Mouse (Mus musculus) A20 (cell line): ENCODE results near the gene Gpn1.
"Not testable (repeated sequence)": the region's sequence is repeated elsewhere in the genome, so short reads cannot be mapped to it uniquely, and the experiment has no call there.

Experiments
- DNase-seq: peaks from one replicate; pipeline ENCODE4 v3.0.0-alpha.2; 2011; ENCODE audit warnings: low read depth, low spot score

The Gpn1 gene

DNA sequence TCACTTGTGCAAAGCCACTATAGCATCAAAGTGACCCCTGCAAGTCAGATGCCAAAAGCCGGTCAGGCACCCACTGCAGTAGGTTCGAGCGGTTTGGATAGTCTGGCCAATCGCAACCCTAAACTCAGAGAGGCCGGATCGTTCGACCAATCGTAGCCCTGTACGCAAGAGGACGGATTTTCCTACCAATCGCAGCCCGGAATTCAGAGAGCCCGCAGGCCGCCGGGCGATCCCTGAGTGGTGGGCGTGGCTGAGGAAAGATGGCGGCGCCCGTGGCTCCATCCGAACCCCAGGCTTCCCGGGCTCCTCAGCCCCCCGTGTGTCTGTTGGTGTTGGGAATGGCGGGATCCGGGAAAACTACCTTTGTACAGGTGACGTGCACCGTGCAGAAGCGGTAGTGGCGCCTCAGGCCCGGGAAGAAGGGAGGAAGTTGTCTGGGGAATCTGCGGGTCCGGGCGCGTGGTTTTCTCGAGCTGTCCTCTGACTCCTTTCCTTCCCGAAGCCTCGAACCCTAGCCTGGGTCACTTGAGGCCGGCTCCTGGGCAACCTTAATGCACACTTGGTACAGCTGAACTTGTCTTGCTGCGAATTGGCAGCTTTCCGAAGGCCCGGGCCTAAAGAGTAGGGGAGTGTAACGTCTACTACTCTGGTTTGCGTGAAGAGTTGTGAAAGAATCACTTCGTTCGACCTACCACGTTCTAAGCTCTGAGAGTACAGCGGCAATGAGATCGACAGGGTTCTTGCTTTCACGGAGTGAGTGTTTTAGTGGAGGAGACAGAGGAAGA, at the start of gene Gpn1:
Gene Gpn1 (plus strand): TSS at position 229 of the 785 bp plus-strand sequence.
- DNase-seq, result peak; percentile 92

DNA sequence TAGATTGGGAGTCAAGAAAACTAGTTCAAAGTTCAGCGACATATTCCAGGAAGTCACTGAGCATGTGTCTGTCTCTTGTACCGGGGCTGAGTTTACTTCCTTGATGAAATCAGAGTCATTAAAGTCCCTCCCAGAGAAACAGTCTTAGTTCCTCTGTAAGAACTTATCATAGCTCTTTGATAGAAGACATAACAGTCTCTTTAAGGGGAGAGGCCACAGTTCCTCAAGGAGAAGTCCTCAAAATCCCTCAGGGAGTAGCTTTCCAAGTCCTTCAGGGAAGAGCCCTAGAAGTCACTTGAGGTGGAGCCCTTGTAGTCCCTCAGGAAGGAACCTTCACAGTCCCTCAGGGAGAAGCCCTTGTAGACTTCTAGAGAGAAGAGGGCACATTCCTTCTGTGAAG, 43.2 kb upstream of the Gpn1 start:
- DNase-seq, result peak; percentile 11

DNA sequence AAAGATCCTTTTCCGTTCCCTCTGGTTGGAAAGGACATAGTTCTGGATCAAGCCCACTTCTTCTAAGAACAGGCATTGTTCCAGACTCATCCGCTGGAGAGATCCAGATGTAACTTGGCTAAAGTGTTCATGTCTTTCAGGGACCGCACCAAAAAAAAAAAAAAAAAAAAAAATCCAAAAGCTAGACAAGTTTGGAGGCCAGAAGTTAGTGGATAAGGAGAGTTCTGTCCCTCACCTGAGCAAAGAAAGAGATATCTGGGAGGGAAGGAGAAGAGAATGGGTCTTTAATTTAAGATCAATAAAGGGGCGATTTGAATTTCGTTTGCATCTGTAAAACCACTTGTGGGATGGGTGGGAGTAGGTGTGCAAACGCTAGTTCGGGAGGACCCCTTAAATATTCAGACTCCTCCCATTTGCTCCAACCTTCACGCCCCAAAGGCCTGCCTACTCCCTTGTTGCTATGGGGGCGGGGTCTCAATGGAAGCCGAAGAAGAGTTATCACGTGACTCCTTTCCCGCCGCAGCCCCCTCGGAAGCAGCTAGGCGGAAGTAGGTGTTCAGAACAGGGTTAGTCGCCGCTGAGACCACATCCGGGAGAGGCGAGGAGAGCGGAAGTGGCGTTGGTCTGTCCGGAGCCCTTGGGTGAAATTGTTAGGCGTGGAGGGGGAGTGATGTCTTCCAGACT, 42.5 kb upstream of the Gpn1 start, which contains the start of gene Zfp512:
Gene Zfp512 (plus strand): TSS at position 554 of the 684 bp plus-strand sequence.
- DNase-seq, result peak; percentile 98

DNA sequence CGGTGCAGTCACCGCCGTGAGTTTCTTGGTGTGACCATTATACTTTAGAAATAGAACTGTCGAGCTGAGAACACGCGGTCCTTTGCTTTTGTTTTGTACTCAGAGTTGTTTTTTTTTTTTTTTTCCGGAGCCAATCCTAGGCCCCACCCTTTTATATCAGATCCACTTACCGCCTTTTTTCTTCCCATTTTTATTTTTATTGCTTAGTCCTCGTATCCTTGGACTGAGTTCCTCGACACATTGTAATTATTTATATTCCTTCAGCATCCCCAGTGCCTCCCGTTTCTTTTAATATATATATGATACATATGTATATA, 42.0 kb upstream of the Gpn1 start:
- DNase-seq, result no peak

DNA sequence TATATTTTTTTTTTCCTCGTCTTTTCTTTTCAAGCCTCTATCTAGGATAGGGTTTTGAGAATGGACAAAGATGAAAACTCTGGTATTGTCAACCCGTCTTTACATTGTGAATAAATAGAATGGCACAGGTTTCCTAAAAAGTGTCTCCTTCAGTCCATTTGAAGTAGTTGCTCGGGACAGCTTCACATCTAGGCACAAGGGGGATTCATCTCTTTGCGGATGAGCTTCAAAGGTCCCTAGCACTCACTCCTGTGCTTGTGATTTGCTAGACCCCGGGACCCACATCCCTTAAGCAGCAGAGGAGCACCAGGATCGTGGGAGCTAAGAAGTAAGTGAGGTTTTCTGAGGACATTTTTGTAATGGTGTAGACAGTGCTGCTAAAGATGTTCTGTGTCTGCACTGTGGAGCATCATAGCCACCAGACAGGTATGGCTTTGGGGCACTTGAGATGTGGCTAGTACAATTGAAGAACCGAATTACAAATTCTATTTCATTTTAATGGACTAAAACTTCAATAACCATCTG, 41.6 kb upstream of the Gpn1 start:
- peak; percentile 40 for DNase-seq

DNA sequence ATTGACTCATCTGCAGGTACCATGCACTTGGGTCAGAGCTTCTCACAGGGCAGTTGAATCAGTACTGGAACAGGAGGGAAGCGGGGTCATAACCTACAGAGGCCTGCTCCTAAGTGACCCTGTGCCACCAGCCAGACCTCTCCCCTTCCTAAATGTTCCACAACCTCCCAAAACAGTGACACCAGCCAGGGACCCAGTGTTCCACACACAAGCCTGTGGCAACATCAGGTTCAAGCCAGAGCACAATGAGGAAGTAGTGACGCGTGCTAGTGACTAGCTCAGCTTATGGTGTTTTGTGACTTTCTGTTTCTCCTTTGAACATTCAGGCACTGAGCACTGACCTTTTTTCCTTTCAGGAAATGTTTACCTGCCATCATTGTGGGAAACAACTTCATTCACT, 26.7 kb upstream of the Gpn1 start:
- DNase-seq, result peak; percentile 40

DNA sequence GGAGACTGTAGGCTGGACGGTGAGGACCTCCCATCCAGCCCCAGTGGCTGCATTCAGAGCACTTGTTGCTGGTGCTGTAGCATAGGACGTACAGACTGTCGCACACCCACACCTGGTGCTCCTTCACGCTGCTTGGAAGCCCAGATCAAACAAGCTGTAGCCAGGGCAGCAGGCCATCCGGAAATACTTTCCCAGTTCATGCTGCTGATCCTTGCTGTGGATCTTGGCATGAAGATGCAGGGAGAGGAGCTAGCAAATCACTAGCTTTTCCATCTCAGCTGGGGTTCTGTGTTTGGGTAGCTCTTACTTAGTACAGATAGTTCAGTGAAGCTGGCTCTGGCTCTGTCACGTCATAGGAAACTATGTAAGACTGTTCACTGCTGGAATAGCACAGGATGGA, 24.8 kb upstream of the Gpn1 start:
- DNase-seq, result no peak

DNA sequence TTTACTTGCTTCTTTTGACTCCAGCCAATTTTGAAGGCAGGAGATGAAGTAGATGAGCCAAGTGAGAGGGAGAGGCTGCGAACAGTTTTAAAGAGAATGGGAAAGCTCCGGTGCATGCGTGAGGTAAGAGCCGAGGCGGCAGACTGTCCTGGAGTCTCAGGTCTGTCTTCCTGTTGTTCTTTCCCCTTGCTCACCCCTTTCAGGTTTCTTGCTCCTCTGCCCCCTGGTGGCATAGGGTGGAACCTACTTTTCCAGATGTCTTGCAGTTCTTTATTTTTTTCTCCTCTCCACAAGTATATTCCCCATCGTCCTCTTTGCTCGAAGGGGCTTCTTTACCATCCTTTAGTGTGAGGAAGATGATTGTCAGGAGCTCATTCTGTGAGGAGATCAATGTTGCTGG, 24.2 kb upstream of the Gpn1 start:
- peak; percentile 55 for DNase-seq

DNA sequence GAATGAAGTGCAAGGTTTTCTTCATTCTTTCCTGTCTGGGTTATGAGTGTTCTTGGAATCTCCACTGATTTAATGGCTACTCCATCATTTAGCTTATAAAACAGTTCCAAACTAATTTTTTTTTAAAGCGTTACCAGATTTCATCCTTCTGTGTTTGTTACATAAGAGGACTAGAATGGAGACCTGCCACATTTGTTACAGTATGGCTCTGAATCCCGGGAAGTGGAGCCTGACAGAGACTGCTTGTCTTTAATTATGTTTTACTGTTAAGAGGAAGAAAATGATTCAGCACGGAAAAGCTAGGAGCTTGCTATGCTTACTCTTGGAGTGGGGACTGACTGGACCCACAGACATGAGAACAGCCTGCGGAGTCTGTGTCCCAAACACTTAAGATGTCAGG, 14.0 kb upstream of the Gpn1 start:
- no peak for DNase-seq

DNA sequence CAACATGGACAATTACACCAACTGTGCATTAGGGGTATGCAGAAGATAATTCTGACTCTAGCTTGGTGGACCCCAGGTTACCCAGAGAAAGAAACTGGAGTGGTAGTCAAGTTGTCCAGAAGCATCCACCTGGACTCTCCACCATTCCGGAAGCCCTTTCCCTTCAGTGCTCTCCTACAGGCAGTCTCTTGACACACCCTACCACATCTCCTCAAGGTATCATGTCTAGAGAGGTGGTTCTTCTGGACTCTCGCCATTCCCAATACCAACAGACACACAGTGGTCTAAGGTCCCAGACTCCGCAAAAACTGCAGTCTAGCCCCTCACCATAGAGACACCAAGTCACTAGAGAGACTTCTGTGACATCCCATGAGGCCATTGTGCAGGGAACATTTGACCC, 9.1 kb upstream of the Gpn1 start, which contains the start of gene 4930548H24Rik:
Gene 4930548H24Rik (plus strand): TSS at position 301 of the 400 bp plus-strand sequence.
- no peak for DNase-seq

DNA sequence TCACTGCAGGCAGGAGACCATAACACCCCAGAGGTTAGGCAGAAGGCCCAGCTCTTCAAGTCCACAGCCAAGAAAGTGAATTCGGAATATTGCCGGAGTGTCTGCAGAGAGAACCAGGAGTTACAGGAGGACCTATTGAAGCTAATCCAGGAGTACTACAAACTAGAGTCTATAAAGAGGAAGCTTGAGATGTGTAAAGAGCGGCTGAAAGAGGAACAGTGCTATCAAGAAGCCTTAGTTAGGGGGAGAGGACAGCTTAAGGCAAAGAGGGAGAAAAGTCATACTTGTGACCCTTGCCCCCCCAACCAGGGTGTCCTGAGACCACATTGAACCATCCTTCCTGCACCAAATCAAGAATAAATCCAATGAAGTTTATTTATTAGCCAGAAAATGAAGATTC, 6.7 kb upstream of the Gpn1 start:
- peak; percentile 47 for DNase-seq

DNA sequence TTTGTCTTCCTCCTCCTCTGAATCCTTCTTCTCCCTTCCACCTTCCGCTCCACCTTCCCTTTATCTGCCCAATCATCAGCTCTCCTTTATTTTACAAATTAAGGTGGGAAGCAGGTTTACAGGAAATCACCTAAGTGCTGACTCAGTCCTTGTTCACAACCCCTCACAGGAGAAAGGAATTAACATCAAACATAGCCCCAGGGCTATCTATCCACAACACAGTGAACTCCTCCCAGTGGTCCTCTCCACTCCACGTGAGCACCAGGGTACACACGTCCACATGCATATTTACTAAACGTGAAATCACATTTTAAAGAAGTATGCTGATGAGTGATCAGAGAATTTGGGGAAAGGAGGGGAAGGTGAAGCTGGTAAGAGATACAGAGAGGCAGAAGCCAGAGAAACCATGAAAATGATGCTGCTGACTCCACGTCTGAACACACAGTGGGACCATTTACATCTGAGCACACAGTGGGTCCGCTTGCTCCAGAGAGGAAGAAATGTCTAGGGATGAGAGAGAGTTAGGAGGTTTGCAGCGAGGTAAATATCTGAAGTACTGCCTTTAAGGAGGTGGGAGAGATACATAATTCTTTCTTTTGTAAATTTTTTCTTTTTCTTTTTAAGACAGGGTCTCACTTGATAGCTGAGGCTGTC, 5.3 kb upstream of the Gpn1 start:
- DNase-seq, result no peak

DNA sequence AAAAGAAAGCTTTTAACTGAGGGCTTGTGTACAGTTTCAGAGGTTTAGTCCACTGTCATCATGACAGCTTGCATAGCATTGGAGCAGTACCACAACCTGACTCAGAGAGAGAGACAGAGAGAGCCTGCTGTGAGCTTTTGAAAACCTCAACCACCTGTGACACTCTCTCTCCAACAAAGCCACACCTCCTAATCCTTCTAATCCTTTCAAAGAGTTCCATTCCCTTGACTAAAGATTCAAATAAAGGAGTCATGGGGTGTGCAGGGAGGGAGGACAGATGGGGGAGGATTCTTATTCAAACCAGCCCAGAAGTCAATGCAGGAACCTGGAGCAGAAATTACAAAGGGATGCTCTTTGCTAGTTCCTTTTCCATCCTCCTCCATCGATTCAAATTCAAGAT, 2.5 kb upstream of the Gpn1 start:
- no peak for DNase-seq

DNA sequence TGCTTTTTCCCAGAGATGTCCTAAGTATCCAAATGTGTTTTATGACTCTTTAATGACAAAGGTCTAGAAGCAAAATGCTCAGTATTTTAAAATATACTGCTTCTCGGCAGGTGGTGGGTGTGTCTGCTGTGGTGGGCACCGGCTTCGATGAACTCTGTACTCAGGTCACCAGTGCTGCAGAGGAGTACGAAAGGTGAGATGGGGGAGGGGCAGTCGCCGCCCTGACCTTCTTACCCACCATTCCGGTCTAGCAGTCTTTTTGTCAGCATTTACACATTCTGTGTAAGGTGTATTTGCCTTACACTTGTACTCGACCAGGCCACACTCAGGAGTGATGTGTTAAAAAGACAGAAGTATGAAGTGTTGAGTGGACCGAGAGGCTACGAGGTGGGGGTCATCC, 10.3 kb downstream of the Gpn1 start:
- DNase-seq, result no peak

DNA sequence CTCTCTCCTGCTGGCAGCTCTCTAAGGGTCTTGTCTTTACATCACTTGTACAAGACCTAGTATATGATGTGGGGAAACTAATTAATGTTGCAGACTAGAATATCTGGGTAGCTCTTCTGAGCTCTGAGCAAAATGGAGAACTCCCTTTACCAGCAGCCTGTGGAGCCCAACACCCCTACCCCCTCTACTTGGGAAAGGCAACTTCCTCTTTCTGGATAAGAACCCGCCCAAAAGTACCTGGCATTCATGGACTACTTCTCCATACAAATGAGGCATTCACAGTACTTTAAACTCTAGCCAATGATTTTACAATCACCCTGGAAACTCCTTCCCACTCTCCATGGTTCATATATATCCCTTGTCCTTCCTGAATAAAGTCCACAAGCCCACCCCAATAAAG, 17.9 kb downstream of the Gpn1 start:
- DNase-seq, result peak; percentile 7

DNA sequence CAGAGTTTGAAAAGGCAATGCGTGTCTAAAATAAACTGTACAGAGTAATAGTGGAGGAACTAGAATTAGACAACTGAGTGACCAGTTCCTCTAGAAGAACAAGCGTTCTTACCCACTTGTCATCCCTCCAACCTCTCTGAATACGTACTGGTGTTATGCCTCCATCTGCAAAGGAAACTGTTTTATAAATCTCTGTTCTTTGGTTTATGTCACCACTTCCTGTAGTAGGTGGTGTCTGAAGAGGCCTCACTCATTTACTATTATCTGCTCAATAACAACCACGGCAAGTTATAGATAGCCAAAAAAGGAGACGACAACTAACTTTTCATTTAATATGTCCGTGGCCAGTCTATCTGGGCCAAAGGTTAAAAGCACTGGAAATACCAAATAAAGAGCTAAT, 26.0 kb downstream of the Gpn1 start:
- DNase-seq, result no peak

DNA sequence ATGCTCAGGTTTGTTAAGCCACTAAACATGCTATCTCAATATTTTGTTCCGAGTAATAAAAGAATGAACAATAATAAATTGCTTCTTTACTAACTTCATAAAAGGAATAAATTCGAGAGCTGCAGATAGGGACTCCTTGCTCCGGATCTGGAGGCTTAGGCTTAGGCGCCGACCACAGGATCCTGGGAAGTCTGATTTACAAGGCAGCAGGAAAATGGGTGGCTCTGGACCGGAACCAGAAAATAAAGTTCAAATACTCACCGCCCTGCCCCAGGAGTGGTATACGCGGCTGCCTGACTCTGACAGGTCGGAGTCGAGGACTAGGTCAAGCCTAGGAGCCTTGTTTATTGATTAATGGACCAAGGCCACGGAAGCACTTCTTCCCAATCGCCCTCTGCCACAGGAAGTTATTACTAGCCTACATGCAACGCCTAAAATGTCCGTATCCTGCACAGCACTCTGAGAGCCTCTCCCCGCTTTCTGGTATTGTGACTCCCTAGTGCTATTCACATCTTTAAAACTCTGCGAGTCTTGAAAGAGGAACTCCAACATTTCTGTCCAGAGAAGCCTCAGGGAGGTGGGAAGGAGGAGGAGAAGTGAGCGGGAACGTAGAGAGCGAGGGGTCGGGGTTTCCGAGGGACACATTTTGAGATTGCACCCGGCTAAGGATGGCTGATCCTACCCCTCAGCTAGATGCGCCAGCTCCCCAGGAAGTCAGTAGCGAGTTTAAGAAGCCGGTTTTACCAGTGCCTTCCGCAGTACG, 32.0 kb downstream of the Gpn1 start, which contains the start of gene Slc4a1ap:
Gene Slc4a1ap (plus strand): TSS at position 642 of the 763 bp plus-strand sequence.
- DNase-seq, result peak; percentile 92

DNA sequence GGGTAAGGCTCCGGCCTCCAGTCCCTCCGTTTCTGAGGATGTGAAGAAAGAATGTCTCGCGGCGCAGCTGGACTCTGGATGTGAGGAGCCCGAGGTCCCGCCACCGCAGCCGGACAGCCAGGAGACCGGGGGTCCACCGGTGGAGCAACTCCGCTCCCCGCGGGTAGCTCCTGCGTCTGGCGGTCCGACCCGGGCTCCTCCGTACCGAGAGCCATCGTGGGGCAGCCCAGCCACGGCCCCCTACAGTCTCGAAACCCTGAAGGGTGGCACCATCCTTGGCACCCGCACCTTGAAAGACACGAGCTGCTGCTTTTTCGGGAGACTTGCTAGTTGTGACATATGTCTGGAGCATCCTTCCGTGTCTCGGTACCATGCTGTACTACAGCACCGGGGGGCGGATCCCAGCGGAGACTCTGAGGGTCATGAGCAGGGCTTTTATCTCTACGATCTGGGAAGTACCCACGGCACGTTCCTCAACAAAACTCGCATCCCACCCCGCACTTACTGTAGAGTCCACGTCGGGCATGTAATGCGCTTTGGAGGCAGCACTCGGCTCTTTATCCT, 32.7 kb downstream of the Gpn1 start:
- no peak for DNase-seq

DNA sequence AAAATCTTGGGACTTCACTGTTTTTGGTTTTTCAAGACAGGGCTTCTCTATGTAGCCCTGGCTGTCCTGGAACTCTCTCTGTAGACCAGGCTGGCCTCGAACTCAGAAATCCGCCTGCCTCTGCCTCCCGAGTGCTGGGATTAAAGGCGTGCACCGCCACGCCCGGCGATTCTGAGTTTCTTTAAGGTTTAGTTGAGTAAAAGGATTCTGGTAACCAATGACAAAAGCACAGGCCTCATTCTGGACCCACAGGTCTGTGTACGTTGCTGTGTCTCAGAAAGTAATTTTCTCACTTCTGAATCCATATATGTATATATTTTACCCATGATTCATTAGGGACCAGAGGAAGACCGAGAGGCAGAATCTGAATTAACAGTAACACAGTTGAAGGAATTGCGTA, 33.2 kb downstream of the Gpn1 start, which contains the start of gene Supt7l:
Gene Supt7l (minus strand): TSS at position 101 of the 400 bp plus-strand sequence.
- not testable (repeated sequence) for DNase-seq

DNA sequence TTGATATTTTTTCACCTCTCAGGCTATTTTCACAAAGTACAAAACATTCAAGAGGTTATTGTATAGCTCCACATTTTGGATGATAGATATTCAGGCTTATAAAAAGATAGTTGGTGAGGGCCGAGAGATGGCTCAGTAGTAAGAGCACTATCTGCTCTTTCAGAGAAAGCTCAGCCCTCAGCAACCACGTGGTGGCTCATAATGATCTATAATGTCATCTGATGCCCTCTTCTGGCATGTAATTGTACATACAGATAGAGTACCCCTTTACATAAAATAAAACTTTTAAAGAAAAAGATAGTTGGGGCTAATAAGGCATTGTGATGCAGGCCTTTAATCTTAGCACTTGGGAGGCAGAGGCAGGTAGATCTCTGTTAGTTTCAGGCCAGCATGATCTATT, 34.0 kb downstream of the Gpn1 start:
- peak; percentile 58 for DNase-seq

DNA sequence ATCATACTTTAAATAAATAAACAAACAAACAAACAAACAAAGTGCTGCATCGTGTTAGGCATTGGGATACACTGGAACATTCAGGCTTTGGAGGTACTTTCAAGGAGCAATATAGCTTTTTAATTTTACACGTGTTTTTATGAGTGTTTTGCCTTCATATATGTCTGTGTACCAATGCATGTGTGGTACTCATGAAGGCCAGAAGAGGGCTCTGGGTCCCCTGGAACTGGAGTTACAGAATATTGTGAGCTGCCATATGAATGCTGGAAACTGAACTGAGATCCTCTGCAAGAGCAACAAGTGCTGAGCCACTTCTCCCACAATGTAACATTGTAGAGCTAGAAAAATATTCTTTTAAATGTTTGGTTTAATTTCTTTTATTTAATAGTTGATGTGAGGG, 40.7 kb downstream of the Gpn1 start:
- DNase-seq, result peak; percentile 19
